7 mouse cellular contexts compared by ENCODE assay signal in the genomic region with DNA sequence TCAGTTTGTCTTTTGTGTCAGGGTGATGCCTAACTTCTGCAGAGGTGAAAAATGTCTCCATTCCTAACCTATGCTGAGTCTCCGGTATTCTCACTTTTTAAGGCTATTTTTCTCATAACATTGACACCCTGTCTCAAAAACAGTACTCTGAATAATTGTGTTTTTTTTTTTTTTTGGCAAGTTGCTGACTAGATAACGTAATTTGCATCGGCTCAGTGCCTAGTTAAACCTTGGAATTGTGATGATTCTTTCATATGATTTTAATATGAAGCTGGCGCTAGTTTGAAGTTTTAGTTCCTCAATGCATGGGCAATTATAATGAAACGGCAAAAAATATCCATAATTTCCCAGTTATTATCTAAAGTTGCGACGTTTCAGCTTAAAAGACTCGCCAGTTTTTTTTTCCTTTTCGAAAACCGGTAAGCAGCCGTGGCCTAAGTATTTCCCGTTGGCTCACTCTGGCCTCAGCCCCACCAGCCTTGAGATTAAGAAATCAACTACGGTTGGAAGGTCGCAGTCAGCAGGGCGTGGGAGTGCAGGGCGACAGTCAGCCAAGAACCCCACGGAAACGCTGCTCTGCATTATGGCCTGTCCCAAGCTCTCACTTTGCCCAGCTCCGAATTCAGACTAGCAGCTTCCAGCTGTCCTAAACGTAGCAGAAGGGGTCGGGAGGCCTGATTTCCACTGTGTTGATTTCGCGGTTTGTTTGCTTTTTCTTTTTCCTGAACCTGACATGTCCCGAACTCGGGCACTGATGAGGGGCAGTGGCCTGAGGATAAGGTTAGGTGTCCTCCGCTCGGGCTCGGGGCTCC. TPM values are rescaled to one million over a fixed set of nuclear protein-coding genes. Genes with fewer than 3 reads are reported as not detected.
DNase-seq lines count a peak whose midpoint lies in the region; ATAC-seq and TF ChIP-seq lines count a peak whose summit lies in the region.

No protein-coding gene starts in this region.

- TF ChIP-seq CTCF in bone marrow, adult 2 months (IDR thresholded peaks at IDR 0.05; ENCODE audit: control insufficient read depth, insufficient read depth, low read length), result no peak

- H3K36me3 ChIP-seq in forebrain, embryonic 16.5 days (ENCODE audit: control insufficient read depth, insufficient read depth), result no peaks in the 10 kb centered on the region
- no peaks in the 10 kb centered on the region for H3K36me3 ChIP-seq in hindbrain, embryonic 12.5 days
- H3K36me3 ChIP-seq in liver, embryonic 12.5 days, result peaks cover 14% of the 10 kb centered on the region

- ATAC-seq in forebrain, embryonic 16.5 days, result peak; percentile 32
- ATAC-seq in hindbrain, embryonic 12.5 days (ENCODE audit: low FRiP score), result peak; percentile 1; the same call in 1 of the 2 replicates
- peak; percentile 63 for ATAC-seq in liver, embryonic 12.5 days
- ATAC-seq in monocyte, adult 5-6 weeks (replicated peaks; ENCODE audit: insufficient number of reproducible peaks, low FRiP score, low TSS enrichment, poor library complexity, severe bottlenecking), result peak; percentile 57

- peak overlapping the region; percentile 99 for H3K27ac ChIP-seq in bone marrow, adult 2 months (ENCODE audit: control insufficient read depth, insufficient read depth, low read depth, low read length, poor library complexity)
- peak overlapping the region; percentile 99 for H3K27ac ChIP-seq in forebrain, embryonic 16.5 days (ENCODE audit: low read length)
- peak overlapping the region; percentile 99 for H3K27ac ChIP-seq in hindbrain, embryonic 12.5 days
- H3K27ac ChIP-seq in liver, embryonic 12.5 days, result peak overlapping the region; percentile 100

- H3K4me2 ChIP-seq in forebrain, embryonic 16.5 days (ENCODE audit: low read length), result peak overlapping the region; percentile 80
- H3K4me2 ChIP-seq in hindbrain, embryonic 12.5 days (replicated peaks), result peak overlapping the region; percentile 71
- peak overlapping the region; percentile 77 for H3K4me2 ChIP-seq in liver, embryonic 12.5 days

- whole genome bisulfite sequencing in bone marrow, adult 2 months, result 1% methylated on average over 28 of the region's 28 CpGs
- WGBS in forebrain, embryonic 16.5 days, result 5% methylated on average over 28 of the region's 28 CpGs
- WGBS in hindbrain, embryonic 12.5 days, result 8% methylated on average over 28 of the region's 28 CpGs
- WGBS in liver, embryonic 12.5 days (ENCODE audit: insufficient replicate concordance), result 5% methylated on average over 28 of the region's 28 CpGs

- H3K4me3 ChIP-seq in bone marrow, adult 2 months (replicated peaks; ENCODE audit: control insufficient read depth, low read depth, low read length), result peak overlapping the region; percentile 95
- peak overlapping the region; percentile 87 for H3K4me3 ChIP-seq in forebrain, embryonic 16.5 days (replicated peaks; ENCODE audit: low read length)
- H3K4me3 ChIP-seq in hindbrain, embryonic 12.5 days, result peak overlapping the region; percentile 77
- peak overlapping the region; percentile 86 for H3K4me3 ChIP-seq in liver, embryonic 12.5 days

- H3K9me3 ChIP-seq in forebrain, embryonic 16.5 days (ENCODE audit: control insufficient read depth, low read length), result no peaks in the 10 kb centered on the region
- H3K9me3 ChIP-seq in hindbrain, embryonic 12.5 days (replicated peaks), result no peaks in the 10 kb centered on the region
- no peaks in the 10 kb centered on the region for H3K9me3 ChIP-seq in liver, embryonic 12.5 days (replicated peaks)

- H3K9ac ChIP-seq in forebrain, embryonic 16.5 days (replicated peaks; ENCODE audit: low read depth, low read length), result peak overlapping the region; percentile 88
- peak overlapping the region; percentile 82 for H3K9ac ChIP-seq in hindbrain, embryonic 12.5 days
- peak overlapping the region; percentile 92 for H3K9ac ChIP-seq in liver, embryonic 12.5 days

- H3K27me3 ChIP-seq in forebrain, embryonic 16.5 days (replicated peaks; ENCODE audit: control insufficient read depth, insufficient read depth, low read length), result no peaks in the 10 kb centered on the region
- H3K27me3 ChIP-seq in hindbrain, embryonic 12.5 days, result no peaks in the 10 kb centered on the region
- H3K27me3 ChIP-seq in liver, embryonic 12.5 days (replicated peaks), result no peaks in the 10 kb centered on the region

- peak; percentile 81 for DNase-seq in urinary bladder, adult 2 months (ENCODE audit: low spot score)
- no peak for DNase-seq in urinary bladder, postnatal 10 days (ENCODE audit: low spot score)

- no peaks in the 10 kb centered on the region; the same call in 1 of the 2 replicates for H3K4me1 ChIP-seq in bone marrow, adult 2 months (ENCODE audit: control insufficient read depth, insufficient read depth, low read length)
- H3K4me1 ChIP-seq in forebrain, embryonic 16.5 days (replicated peaks; ENCODE audit: control insufficient read depth, insufficient read depth, low read length), result peaks cover 14% of the 10 kb centered on the region
- H3K4me1 ChIP-seq in hindbrain, embryonic 12.5 days, result peaks cover 8% of the 10 kb centered on the region
- H3K4me1 ChIP-seq in liver, embryonic 12.5 days, result peaks cover 32% of the 10 kb centered on the region

- peak; percentile 98 for TF ChIP-seq POLR2A in bone marrow, adult 2 months (IDR thresholded peaks at IDR 0.05; ENCODE audit: borderline replicate concordance, control insufficient read depth, low read depth, low read length)

RNA-seq across cellular contexts. Expression of gene Luc7l2, which starts 0.7 kb away (rescaled TPM):
- 160 and 174 TPM in 2 replicates for polyA plus RNA-seq in urinary bladder, adult 2 months (2012; rRNA removed)
- polyA plus RNA-seq in bone marrow, adult 2 months (2011; ENCODE audit: insufficient read depth, insufficient read length, low replicate concordance, missing spikeins), result 164 and 190 TPM in 2 replicates
- 34.8 and 48.7 TPM in 2 replicates for polyA plus RNA-seq in forebrain, embryonic 16.5 days (2015; fragmentation: Nextera tagmentation; extraction: Ambion mirVana)
- 48.6 and 49.3 TPM in 2 replicates for polyA plus RNA-seq in hindbrain, embryonic 12.5 days (2016; fragmentation: Nextera tagmentation; extraction: Ambion mirVana)
- polyA plus RNA-seq in liver, embryonic 12.5 days (2016; fragmentation: Nextera tagmentation; extraction: Ambion mirVana), result 27.4 and 27.5 TPM in 2 replicates
- total RNA-seq in monocyte, adult 5-6 weeks (2017), result 295 to 500 TPM (median 307 TPM) in 3 replicates

RNA-seq across cellular contexts. Expression of gene Fmc1, which starts 17.2 kb away (rescaled TPM):
- polyA plus RNA-seq in urinary bladder, adult 2 months (2012; rRNA removed), result 103 and 104 TPM in 2 replicates
- polyA plus RNA-seq in bone marrow, adult 2 months (2011; ENCODE audit: insufficient read depth, insufficient read length, low replicate concordance, missing spikeins), result 22.7 and 28.7 TPM in 2 replicates
- polyA plus RNA-seq in forebrain, embryonic 16.5 days (2015; fragmentation: Nextera tagmentation; extraction: Ambion mirVana), result 130 and 134 TPM in 2 replicates
- polyA plus RNA-seq in hindbrain, embryonic 12.5 days (2016; fragmentation: Nextera tagmentation; extraction: Ambion mirVana), result 100 and 122 TPM in 2 replicates
- polyA plus RNA-seq in liver, embryonic 12.5 days (2016; fragmentation: Nextera tagmentation; extraction: Ambion mirVana), result 103 and 114 TPM in 2 replicates
- total RNA-seq in monocyte, adult 5-6 weeks (2017), result 13.5 to 17.0 TPM (median 13.7 TPM) in 3 replicates

Comparison
In these comparisons a context has a peak if more than half of its experiments do, and no peak if none do; other contexts are left out.
1. ATAC-seq: peak in every context shown above with its lines; median percentile 63 in liver, embryonic 12.5 days; 57 in monocyte, adult 5-6 weeks; 32 in forebrain, embryonic 16.5 days; 1 in hindbrain, embryonic 12.5 days.